Mouse (Mus musculus): Measurements from ENCODE around the gene Fancf.

Gene Fancf

GRCm38 (mm10) chr7:51862097-51862492, at the start of gene Fancf:
Gene Fancf, minus strand, starts transcription at chr7:51862267.
- peak; percentile 97 to 99 for DNase-seq (ENCODE audit: inconsistent age in 2 of 2, low spot score in 1 of 2)

- peak; percentile 56 to 81 for DNase-seq (ENCODE audit: inconsistent age in 2 of 2, low spot score in 1 of 2)
Measured at GRCm38 (mm10) chr7:51899066-51899465, 37.0 kb upstream of the Fancf start.

GRCm38 (mm10) chr7:51894939-51895338, 32.9 kb upstream of the Fancf start:
- no peak for DNase-seq (ENCODE audit: inconsistent age in 2 of 2, low spot score in 1 of 2)

GRCm38 (mm10) chr7:51894133-51894801, 32.2 kb upstream of the Fancf start:
- DNase-seq (ENCODE audit: inconsistent age in 2 of 2, low spot score in 1 of 2), result no peak

- DNase-seq (ENCODE audit: inconsistent age in 2 of 2, low spot score in 1 of 2), result no peak
Measured at GRCm38 (mm10) chr7:51893008-51893407, 30.9 kb upstream of the Fancf start.

GRCm38 (mm10) chr7:51892224-51892965, 30.3 kb upstream of the Fancf start:
- DNase-seq (ENCODE audit: inconsistent age in 2 of 2, low spot score in 1 of 2), result peak in 1 of 2 experiments; percentile 52

- no peak for DNase-seq (ENCODE audit: inconsistent age in 2 of 2, low spot score in 1 of 2)
Measured at GRCm38 (mm10) chr7:51889601-51890000, 27.5 kb upstream of the Fancf start.

GRCm38 (mm10) chr7:51887678-51888567, 25.9 kb upstream of the Fancf start:
- peak; percentile 57 to 72 for DNase-seq (ENCODE audit: inconsistent age in 2 of 2, low spot score in 1 of 2)

- no peak for DNase-seq (ENCODE audit: inconsistent age in 2 of 2, low spot score in 1 of 2)
Measured at GRCm38 (mm10) chr7:51885345-51885744, 23.3 kb upstream of the Fancf start.

- DNase-seq (ENCODE audit: inconsistent age in 2 of 2, low spot score in 1 of 2), result peak in 1 of 2 experiments; percentile 36
Measured at GRCm38 (mm10) chr7:51880121-51880520, 18.1 kb upstream of the Fancf start.

GRCm38 (mm10) chr7:51879136-51879723, 17.2 kb upstream of the Fancf start:
- peak; percentile 67 to 86 for DNase-seq (ENCODE audit: inconsistent age in 2 of 2, low spot score in 1 of 2)

- no peak for DNase-seq (ENCODE audit: inconsistent age in 2 of 2, low spot score in 1 of 2)
Measured at GRCm38 (mm10) chr7:51878730-51879129, 16.7 kb upstream of the Fancf start.

- no peak for DNase-seq (ENCODE audit: inconsistent age in 2 of 2, low spot score in 1 of 2)
Measured at GRCm38 (mm10) chr7:51876316-51876715, 14.2 kb upstream of the Fancf start.

- no peak for DNase-seq (ENCODE audit: inconsistent age in 2 of 2, low spot score in 1 of 2)
Measured at GRCm38 (mm10) chr7:51872597-51872996, 10.5 kb upstream of the Fancf start.

GRCm38 (mm10) chr7:51872041-51872440, 10.0 kb upstream of the Fancf start:
- DNase-seq (ENCODE audit: inconsistent age in 2 of 2, low spot score in 1 of 2), result no peak

- no peak for DNase-seq (ENCODE audit: inconsistent age in 2 of 2, low spot score in 1 of 2)
Measured at GRCm38 (mm10) chr7:51867983-51868382, 5.9 kb upstream of the Fancf start.

- no peak for DNase-seq (ENCODE audit: inconsistent age in 2 of 2, low spot score in 1 of 2)
Measured at GRCm38 (mm10) chr7:51865336-51865735, 3.3 kb upstream of the Fancf start.

GRCm38 (mm10) chr7:51862842-51863241, 775 bp upstream of the Fancf start:
- no peak for DNase-seq (ENCODE audit: inconsistent age in 2 of 2, low spot score in 1 of 2)

GRCm38 (mm10) chr7:51861250-51862096, 594 bp downstream of the Fancf start, which contains the start of gene Gas2:
Gene Gas2, plus strand, starts transcription at chr7:51862015.
- DNase-seq (ENCODE audit: inconsistent age in 2 of 2, low spot score in 1 of 2), result peak; percentile 92 to 97

GRCm38 (mm10) chr7:51851890-51852507, 10.1 kb downstream of the Fancf start:
- no peak for DNase-seq (ENCODE audit: inconsistent age in 2 of 2, low spot score in 1 of 2)
